Mouse (Mus musculus): Measurements from ENCODE around the gene Prkd2. TPM values are rescaled to one million over a fixed set of nuclear protein-coding genes. Genes with fewer than 3 reads are reported as not detected.
A peak's percentile ranks its signal among the peaks of the same experiment; 100 is the strongest.

Gene Prkd2
- polyA plus RNA-seq, 1 experiment from 2014 or later: 4.7 TPM

DNA sequence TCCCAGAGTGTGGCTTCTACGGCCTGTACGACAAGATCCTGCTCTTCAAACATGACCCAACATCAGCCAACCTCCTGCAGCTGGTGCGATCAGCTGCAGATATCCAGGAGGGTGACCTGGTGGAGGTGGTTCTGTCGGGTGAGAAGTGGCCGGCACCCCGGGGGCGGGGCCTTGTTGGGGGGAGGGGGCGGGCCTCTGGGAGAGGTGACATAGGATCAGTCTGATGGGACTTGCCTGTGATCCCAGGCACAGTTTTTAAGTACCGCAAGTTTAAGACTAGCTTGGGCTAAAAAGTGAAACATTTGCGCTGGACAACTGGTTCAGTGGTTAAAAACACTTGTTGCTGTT, 3.1 kb downstream of the Prkd2 start:
- peaks cover 48% of the 10 kb centered on the region for H3K4me1 ChIP-seq
- peaks cover 31% of the 10 kb centered on the region for H3K36me3 ChIP-seq
- peak overlapping the region; percentile 73; the same call in 1 of the 2 replicates for H3K27ac ChIP-seq
- ATAC-seq: no peak
- peak overlapping the region; percentile 95 for H3K4me2 ChIP-seq
- H3K9ac ChIP-seq: peak overlapping the region; percentile 71
- no peaks in the 10 kb centered on the region for H3K27me3 ChIP-seq (replicated peaks)
- 25% methylated on average over 10 of the region's 10 CpGs for WGBS (ENCODE audit: insufficient replicate concordance)
- H3K4me3 ChIP-seq: peak overlapping the region; percentile 67
- no peaks in the 10 kb centered on the region for H3K9me3 ChIP-seq (replicated peaks)

DNA sequence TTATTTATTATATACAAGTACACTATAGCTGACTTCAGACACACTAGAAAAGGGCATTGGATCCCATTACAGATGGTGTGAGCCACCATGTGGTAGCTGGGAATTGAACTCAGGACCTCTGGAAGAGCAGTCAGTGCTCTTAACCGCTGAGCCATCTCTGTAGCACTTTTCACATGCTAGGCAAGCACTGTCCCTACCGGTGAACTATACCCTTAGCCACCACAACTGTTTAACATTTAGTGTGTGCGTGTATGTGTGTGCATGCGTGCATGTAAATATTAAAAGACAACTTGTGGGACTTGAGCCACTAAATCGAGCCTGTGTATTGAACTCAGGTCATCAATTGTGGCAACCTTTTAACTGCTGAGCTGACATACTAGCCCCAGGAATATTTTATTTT, 4.1 kb downstream of the Prkd2 start:
- Histone ChIP-seq H3K27me3 (replicated peaks) (no peaks in the 10 kb centered on the region), H3K4me3 (no peak overlapping the region), H3K27ac (no peak overlapping the region), H3K4me1 (peaks cover 39% of the 10 kb centered on the region), H3K36me3 (peaks cover 30% of the 10 kb centered on the region), H3K9me3 (replicated peaks) (no peaks in the 10 kb centered on the region), H3K9ac (no peak overlapping the region), H3K4me2 (no peak overlapping the region)
- 89% methylated on average over 5 of the region's 5 CpGs for WGBS (ENCODE audit: insufficient replicate concordance)
- ATAC-seq: no peak

GRCm38 (mm10) chr7:16847507-16847906, 4.8 kb downstream of the Prkd2 start:
- Histone ChIP-seq H3K27ac (no peak overlapping the region), H3K9ac (no peak overlapping the region), H3K4me1 (peaks cover 31% of the 10 kb centered on the region), H3K9me3 (replicated peaks) (no peaks in the 10 kb centered on the region), H3K4me2 (no peak overlapping the region), H3K27me3 (replicated peaks) (no peaks in the 10 kb centered on the region), H3K4me3 (no peak overlapping the region), H3K36me3 (peaks cover 33% of the 10 kb centered on the region)
- no peak for ATAC-seq
- 81% methylated on average over 19 of the region's 19 CpGs for WGBS (ENCODE audit: insufficient replicate concordance)

DNA sequence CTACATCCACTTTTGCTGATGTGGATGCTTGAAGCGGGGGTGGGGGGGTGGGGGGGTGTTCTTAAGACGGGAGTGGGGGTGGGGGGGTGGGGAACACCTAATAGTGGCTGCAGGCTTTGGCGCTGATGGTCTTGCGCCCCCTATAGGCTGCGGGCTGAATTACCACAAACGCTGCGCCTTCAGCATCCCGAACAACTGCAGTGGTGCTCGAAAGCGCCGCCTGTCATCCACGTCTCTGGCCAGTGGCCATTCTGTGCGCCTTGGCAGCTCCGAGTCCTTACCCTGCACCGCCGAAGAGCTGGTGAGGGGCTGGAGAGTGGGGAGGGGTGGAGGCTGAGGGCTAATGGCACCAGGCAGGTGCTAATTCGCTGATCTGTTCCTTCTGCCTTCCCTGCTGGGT, 5.9 kb downstream of the Prkd2 start:
- Histone ChIP-seq H3K27me3 (replicated peaks) (no peaks in the 10 kb centered on the region), H3K9me3 (replicated peaks) (no peaks in the 10 kb centered on the region), H3K4me3 (no peak overlapping the region), H3K4me1 (peaks cover 24% of the 10 kb centered on the region), H3K9ac (no peak overlapping the region), H3K36me3 (peaks cover 39% of the 10 kb centered on the region), H3K4me2 (no peak overlapping the region), H3K27ac (no peak overlapping the region)
- WGBS (ENCODE audit: insufficient replicate concordance): 37% methylated on average over 17 of the region's 17 CpGs
- no peak for ATAC-seq

- Histone ChIP-seq H3K9ac (no peak overlapping the region), H3K27ac (no peak overlapping the region), H3K36me3 (peaks cover 70% of the 10 kb centered on the region), H3K4me2 (no peak overlapping the region), H3K4me1 (no peaks in the 10 kb centered on the region), H3K27me3 (replicated peaks) (no peaks in the 10 kb centered on the region), H3K4me3 (no peak overlapping the region), H3K9me3 (replicated peaks) (no peaks in the 10 kb centered on the region)
- 81% methylated on average over 4 of the region's 4 CpGs for WGBS (ENCODE audit: insufficient replicate concordance)
- no peak for ATAC-seq
These were observed 8.9 kb downstream of the Prkd2 start for GRCm38 (mm10) chr7:16851636-16852035.

DNA sequence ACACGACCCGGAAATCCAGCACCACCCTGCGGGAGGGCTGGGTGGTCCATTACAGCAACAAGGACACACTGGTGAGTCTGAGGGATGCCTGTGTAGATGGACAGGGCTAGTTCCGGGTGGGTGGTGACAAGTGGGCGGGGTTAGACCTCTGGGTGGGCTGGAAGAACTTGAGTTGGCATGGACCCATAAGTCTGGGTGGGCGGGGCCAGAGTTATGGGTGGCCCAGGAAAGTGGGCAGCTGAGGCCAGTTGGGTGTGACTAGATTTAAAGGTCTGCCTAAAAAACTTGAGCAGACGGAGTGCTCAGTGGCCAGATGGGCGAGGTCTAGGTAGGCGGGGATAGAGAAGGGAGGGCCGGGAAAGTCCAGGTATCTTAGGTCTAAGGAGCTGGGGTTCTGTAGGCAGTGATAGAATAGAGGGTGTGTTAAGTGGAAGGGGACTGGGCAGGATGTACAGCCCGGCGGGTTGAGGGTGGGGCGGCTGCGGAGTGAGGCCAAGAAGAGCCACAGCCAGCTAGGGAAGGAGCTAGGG, 10.7 kb downstream of the Prkd2 start:
- Histone ChIP-seq H3K9me3 (replicated peaks) (no peaks in the 10 kb centered on the region), H3K4me1 (0 out of 2 replicates have a peak, but pooled peaks cover 2% of the 10 kb centered on the region), H3K36me3 (peaks cover 82% of the 10 kb centered on the region), H3K4me2 (no peak overlapping the region), H3K9ac (no peak overlapping the region), H3K27me3 (replicated peaks) (no peaks in the 10 kb centered on the region), H3K4me3 (no peak overlapping the region), H3K27ac (no peak overlapping the region)
- ATAC-seq: peak; percentile 13; the same call in 1 of the 2 replicates
- WGBS (ENCODE audit: insufficient replicate concordance): 73% methylated on average over 14 of the region's 14 CpGs

GRCm38 (mm10) chr7:16858336-16858735, 15.6 kb downstream of the Prkd2 start:
- no peaks in the 10 kb centered on the region for H3K9me3 ChIP-seq (replicated peaks)
- 0 out of 2 replicates have a peak, but pooled peaks have one; percentile 36 for ATAC-seq
- H3K27me3 ChIP-seq (replicated peaks): no peaks in the 10 kb centered on the region
- WGBS (ENCODE audit: insufficient replicate concordance): 39% methylated on average over 17 of the region's 17 CpGs
- no peak overlapping the region for H3K4me2 ChIP-seq
- peaks cover 57% of the 10 kb centered on the region for H3K36me3 ChIP-seq
- no peak overlapping the region for H3K4me3 ChIP-seq
- 0 out of 2 replicates have a peak, but pooled peaks cover 2% of the 10 kb centered on the region for H3K4me1 ChIP-seq
- no peak overlapping the region for H3K27ac ChIP-seq
- no peak overlapping the region for H3K9ac ChIP-seq

DNA sequence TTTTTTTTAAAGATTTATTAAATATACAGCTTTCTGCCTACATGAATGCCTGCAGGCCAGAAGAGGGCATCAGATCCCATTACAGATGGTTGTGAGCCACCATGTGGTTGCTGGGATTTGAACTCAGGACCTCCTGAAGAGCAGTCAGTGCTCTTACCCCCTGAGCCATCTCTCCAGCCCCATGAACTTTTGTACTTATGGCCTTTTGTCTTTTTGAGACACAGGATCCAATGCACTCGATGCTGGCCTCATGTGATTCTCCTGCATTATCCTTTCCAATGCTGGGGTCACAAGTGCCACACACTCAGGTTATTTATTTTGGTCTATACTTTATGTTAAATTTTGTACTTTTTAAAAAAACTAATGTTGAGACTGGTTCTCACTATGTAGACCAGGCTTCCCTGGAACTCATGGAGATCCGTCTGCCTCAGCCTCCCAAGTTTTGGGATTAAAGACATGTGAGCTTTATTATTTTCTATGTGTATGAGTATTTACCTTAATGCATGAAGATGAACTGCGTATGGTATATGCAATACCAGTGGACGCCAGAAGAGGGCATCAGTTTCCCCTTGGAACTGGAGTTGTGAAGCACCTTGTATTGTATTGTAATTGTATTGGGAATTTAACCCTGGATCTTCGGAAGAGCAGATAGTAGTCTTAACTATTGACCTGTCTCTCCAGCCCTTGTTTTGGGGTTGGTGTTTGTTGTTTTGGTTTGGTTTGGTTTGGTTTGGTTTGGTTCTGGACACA, 17.4 kb downstream of the Prkd2 start:
- H3K27ac ChIP-seq: no peak overlapping the region
- H3K4me3 ChIP-seq: no peak overlapping the region
- WGBS (ENCODE audit: insufficient replicate concordance): 29% methylated on average over 5 of the region's 5 CpGs
- no peak overlapping the region for H3K4me2 ChIP-seq
- H3K36me3 ChIP-seq: peaks cover 57% of the 10 kb centered on the region
- ATAC-seq: no peak
- no peak overlapping the region for H3K9ac ChIP-seq
- no peaks in the 10 kb centered on the region for H3K9me3 ChIP-seq (replicated peaks)
- H3K4me1 ChIP-seq: 0 out of 2 replicates have a peak, but pooled peaks cover 2% of the 10 kb centered on the region
- H3K27me3 ChIP-seq (replicated peaks): no peaks in the 10 kb centered on the region

DNA sequence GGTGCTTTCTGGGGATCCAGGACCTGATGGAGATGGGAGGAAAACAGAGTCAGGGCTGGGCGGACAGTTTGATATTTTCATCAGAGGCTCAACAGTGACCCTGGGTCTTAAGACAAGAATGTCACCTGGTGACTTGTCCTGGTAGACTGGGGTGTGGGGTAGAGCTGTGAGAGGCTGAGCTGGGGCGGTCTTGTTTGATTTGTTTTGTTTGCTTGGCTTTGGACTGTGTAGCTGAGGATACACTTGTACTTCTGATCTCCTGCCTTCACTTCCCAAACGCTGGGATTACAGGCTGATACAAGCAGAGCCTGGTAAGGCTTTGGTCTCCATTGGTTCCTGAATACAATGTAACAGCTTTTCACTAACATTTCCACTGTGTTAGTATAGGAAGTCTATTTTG, 24.8 kb downstream of the Prkd2 start:
- Histone ChIP-seq H3K27me3 (replicated peaks) (no peaks in the 10 kb centered on the region), H3K4me3 (no peak overlapping the region), H3K9ac (no peak overlapping the region), H3K4me2 (no peak overlapping the region), H3K27ac (0 out of 2 replicates have a peak overlapping the region, but pooled peaks have one; percentile 1), H3K36me3 (peaks cover 34% of the 10 kb centered on the region), H3K4me1 (peaks cover 5% of the 10 kb centered on the region), H3K9me3 (replicated peaks) (no peaks in the 10 kb centered on the region)
- peak; percentile 36; the same call in 1 of the 2 replicates for ATAC-seq
- 67% methylated on average over 3 of the region's 3 CpGs for WGBS (ENCODE audit: insufficient replicate concordance)

- H3K27me3 ChIP-seq (replicated peaks): no peaks in the 10 kb centered on the region
- H3K27ac ChIP-seq: no peak overlapping the region
- H3K4me2 ChIP-seq: no peak overlapping the region
- H3K4me1 ChIP-seq: peaks cover 12% of the 10 kb centered on the region
- H3K36me3 ChIP-seq: peaks cover 24% of the 10 kb centered on the region
- no peak overlapping the region for H3K9ac ChIP-seq
- 69% methylated on average over 16 of the region's 16 CpGs for WGBS (ENCODE audit: insufficient replicate concordance)
- no peak overlapping the region for H3K4me3 ChIP-seq
- peak; percentile 49; the same call in 1 of the 2 replicates for ATAC-seq
- no peaks in the 10 kb centered on the region for H3K9me3 ChIP-seq (replicated peaks)
These were observed 26.8 kb downstream of the Prkd2 start for GRCm38 (mm10) chr7:16869497-16869896.

- 77% methylated on average over 10 of the region's 10 CpGs for WGBS (ENCODE audit: insufficient replicate concordance)
- H3K4me2 ChIP-seq: no peak overlapping the region
- no peak overlapping the region for H3K4me3 ChIP-seq
- H3K36me3 ChIP-seq: 0 out of 2 replicates have a peak, but pooled peaks cover 9% of the 10 kb centered on the region
- ATAC-seq: no peak
- H3K9me3 ChIP-seq (replicated peaks): no peaks in the 10 kb centered on the region
- no peak overlapping the region for H3K9ac ChIP-seq
- peaks cover 24% of the 10 kb centered on the region for H3K4me1 ChIP-seq
- H3K27ac ChIP-seq: no peak overlapping the region
- peaks cover 13% of the 10 kb centered on the region for H3K27me3 ChIP-seq (replicated peaks)
These were observed 28.9 kb downstream of the Prkd2 start for GRCm38 (mm10) chr7:16871600-16871999.

GRCm38 (mm10) chr7:16872478-16872877, 29.8 kb downstream of the Prkd2 start:
- ATAC-seq: no peak
- Histone ChIP-seq H3K9ac (no peak overlapping the region), H3K4me1 (peaks cover 28% of the 10 kb centered on the region), H3K36me3 (0 out of 2 replicates have a peak, but pooled peaks cover 9% of the 10 kb centered on the region), H3K27me3 (replicated peaks) (peaks cover 18% of the 10 kb centered on the region), H3K4me3 (no peak overlapping the region), H3K27ac (no peak overlapping the region), H3K9me3 (replicated peaks) (no peaks in the 10 kb centered on the region), H3K4me2 (no peak overlapping the region)
- WGBS (ENCODE audit: insufficient replicate concordance): 78% methylated on average over 9 of the region's 9 CpGs

Measured in liver, embryonic 12.5 days (tissue).